Mouse (Mus musculus) kidney, adult 2 months (tissue): Measurements from ENCODE around the gene Stk39. TPM values are rescaled to one million over a fixed set of nuclear protein-coding genes. Genes with fewer than 3 reads are reported as not detected.

Experiments used
- DNase-seq: peaks from one replicate; pipeline ENCODE4 v3.0.0; 2021
- H3K27ac ChIP-seq: fragments of 200-500 bp; 2 replicates; pipeline ENCODE4 v1.5.1; 2012; ENCODE audit warnings: low read depth, low read length, control low read depth, inconsistent platforms; ENCODE audit not compliant: insufficient read depth
- H3K27me3 ChIP-seq: fragments of 200-500 bp; replicated peaks from 2 replicates; pipeline ENCODE4 v1.6.1; 2012; ENCODE audit warnings: mild to moderate bottlenecking, moderate library complexity, low read length, inconsistent platforms; ENCODE audit not compliant: control insufficient read depth, insufficient read depth
- H3K36me3 ChIP-seq: fragments of 200-500 bp; 2 replicates; pipeline ENCODE4 v1.6.1; 2012; ENCODE audit warnings: mild to moderate bottlenecking, moderate library complexity, low read length, inconsistent platforms; ENCODE audit not compliant: control insufficient read depth, insufficient read depth
- H3K4me1 ChIP-seq: fragments of 200-500 bp; 2 replicates; pipeline ENCODE4 v1.6.1; 2011; ENCODE audit warnings: low read length; ENCODE audit not compliant: control insufficient read depth, insufficient read depth
- H3K4me3 ChIP-seq: fragments of 200-500 bp; 2 replicates; pipeline ENCODE4 v1.5.1; 2011; ENCODE audit warnings: mild to moderate bottlenecking, low read depth, low read length, control low read depth; ENCODE audit not compliant: insufficient read depth
- CTCF ChIP-seq: fragments of 200-500 bp; conservative IDR thresholded peaks from 2 replicates; pipeline ENCODE4 v1.5.1; 2011; ENCODE audit warnings: low read depth, mild to moderate bottlenecking, control low read depth, low read length, moderate library complexity, mixed read lengths; ENCODE audit not compliant: insufficient read depth, insufficient read length
- POLR2A ChIP-seq: fragments of 200-500 bp; IDR thresholded peaks from one replicate; pipeline ENCODE4 v1.6.1; 2011; ENCODE audit warnings: low read depth, low read length, control low read depth
- WGBS: fragments of 180-500 bp; shearing (Covaris S2); methylation state at CpG from one replicate; pipeline ENCODE4 v1.1.7; 2018; 5-methylcytosine and 5-hydroxymethylcytosine counted together
- polyA plus RNA-seq: library from polyadenylated mRNA; depleted of rRNA; stranded (reverse); fragments of >200 nt; gene quantifications from 2 replicates; pipeline ENCODE4 v1.2.3, GENCODE M21; 2012

The Stk39 gene
- polyA plus RNA-seq, 1 experiment: 14.6 TPM

GRCm38 (mm10) chr2:68214400-68214799 lies 257.7 kb downstream of the Stk39 start:
- WGBS: 85% methylated on average over 6 of the region's 6 CpGs
- no peak for DNase-seq

GRCm38 (mm10) chr2:68211443-68211842 lies 260.6 kb downstream of the Stk39 start:
- Histone ChIP-seq H3K4me1 (no peaks in the 10 kb centered on the region), H3K27me3 (no peaks in the 10 kb centered on the region), H3K36me3 (no peaks in the 10 kb centered on the region), H3K4me3 (no peak overlapping the region), H3K27ac (no peak overlapping the region)
- DNase-seq: no peak
- no peak for TF ChIP-seq POLR2A
- no peak for TF ChIP-seq CTCF
- 89% methylated on average over 7 of the region's 7 CpGs for WGBS

More at GRCm38 (mm10) chr2:68214400-68214799, 257.7 kb downstream of the Stk39 start:
- TF ChIP-seq POLR2A (no peak), CTCF (no peak)
- Histone ChIP-seq H3K4me3 (no peak overlapping the region), H3K4me1 (no peaks in the 10 kb centered on the region), H3K36me3 (no peaks in the 10 kb centered on the region), H3K27ac (no peak overlapping the region), H3K27me3 (no peaks in the 10 kb centered on the region)

- DNase-seq: no peak
- Histone ChIP-seq H3K36me3 (no peaks in the 10 kb centered on the region), H3K27ac (no peak overlapping the region), H3K4me3 (no peak overlapping the region), H3K27me3 (no peaks in the 10 kb centered on the region), H3K4me1 (no peaks in the 10 kb centered on the region)
- TF ChIP-seq POLR2A (no peak), CTCF (no peak)
- WGBS: 31% methylated on average over 4 of the region's 4 CpGs
These were observed 275.8 kb downstream of the Stk39 start for GRCm38 (mm10) chr2:68196245-68196644.

- no peaks in the 10 kb centered on the region for H3K27me3 ChIP-seq
- no peaks in the 10 kb centered on the region for H3K4me1 ChIP-seq
- no peak overlapping the region for H3K4me3 ChIP-seq
- 73% methylated on average over 4 of the region's 4 CpGs for WGBS
- TF ChIP-seq CTCF: no peak
- H3K36me3 ChIP-seq: no peaks in the 10 kb centered on the region
- no peak for DNase-seq
- H3K27ac ChIP-seq: no peak overlapping the region
These were observed 277.6 kb downstream of the Stk39 start for GRCm38 (mm10) chr2:68194444-68194843.

GRCm38 (mm10) chr2:68193465-68193837 lies 278.6 kb downstream of the Stk39 start:
- TF ChIP-seq CTCF (no peak), POLR2A (no peak)
- DNase-seq: no peak
- no peaks in the 10 kb centered on the region for H3K4me1 ChIP-seq
- H3K4me3 ChIP-seq: no peak overlapping the region
- no peaks in the 10 kb centered on the region for H3K27me3 ChIP-seq
- no peaks in the 10 kb centered on the region for H3K36me3 ChIP-seq
- no peak overlapping the region for H3K27ac ChIP-seq

GRCm38 (mm10) chr2:68192605-68193464 lies 279.2 kb downstream of the Stk39 start:
- 68% methylated on average over 5 of the region's 5 CpGs for WGBS
- TF ChIP-seq CTCF: no peak
- TF ChIP-seq POLR2A: no peak

GRCm38 (mm10) chr2:68176425-68176824 lies 295.6 kb downstream of the Stk39 start:
- WGBS: 91% methylated on average over 3 of the region's 3 CpGs
- no peak overlapping the region for H3K27ac ChIP-seq

More at GRCm38 (mm10) chr2:68192605-68193464, 279.2 kb downstream of the Stk39 start:
- Histone ChIP-seq H3K36me3 (no peaks in the 10 kb centered on the region), H3K27me3 (no peaks in the 10 kb centered on the region), H3K27ac (no peak overlapping the region), H3K4me3 (no peak overlapping the region), H3K4me1 (no peaks in the 10 kb centered on the region)
- no peak for DNase-seq

More at GRCm38 (mm10) chr2:68176425-68176824, 295.6 kb downstream of the Stk39 start:
- Histone ChIP-seq H3K4me3 (no peak overlapping the region), H3K27me3 (no peaks in the 10 kb centered on the region), H3K36me3 (no peaks in the 10 kb centered on the region), H3K4me1 (no peaks in the 10 kb centered on the region)
- no peak for TF ChIP-seq CTCF
- no peak for TF ChIP-seq POLR2A
- no peak for DNase-seq
